Mouse (Mus musculus): ENCODE measurements around the gene Mt1. TPM values are rescaled to one million over a fixed set of nuclear protein-coding genes. Genes with fewer than 3 reads are reported as not detected.

The Mt1 gene
- polyA plus RNA-seq, 1 experiment from 2014 or later = 662 TPM

DNA sequence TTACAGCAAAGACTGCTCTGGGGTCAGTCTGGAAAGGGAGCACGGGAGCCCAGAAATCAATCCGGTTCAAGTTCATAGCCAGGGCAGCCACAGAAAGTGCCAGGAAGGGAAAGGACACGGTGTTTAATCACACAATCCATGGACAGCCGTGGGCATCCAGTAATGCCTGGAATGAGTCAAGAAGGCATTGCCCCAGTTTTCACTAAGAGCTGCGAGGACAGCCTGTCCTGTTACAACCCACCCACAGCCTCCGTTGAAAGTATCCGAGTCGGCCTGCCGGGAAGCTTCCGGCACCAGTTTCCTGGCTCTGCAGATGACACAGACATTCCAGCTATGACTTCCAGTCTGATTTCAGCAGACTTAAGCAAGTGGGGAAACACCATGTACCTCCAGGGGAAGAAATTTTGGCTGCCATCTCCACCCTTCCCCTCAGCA is 7.5 kb upstream of the Mt1 start:
- Histone ChIP-seq H3K36me3 (ENCODE audit: control insufficient read depth, insufficient read depth) (no peaks in the 10 kb centered on the region), H3K4me1 (ENCODE audit: control insufficient read depth, insufficient read depth, low read length) (peaks cover 17% of the 10 kb centered on the region), H3K27ac (ENCODE audit: low read length) (no peak overlapping the region), H3K4me3 (ENCODE audit: low read length) (peak overlapping the region; percentile 53), H3K9ac (ENCODE audit: low read length) (peak overlapping the region; percentile 62; the same call in 1 of the 2 replicates), H3K9me3 (replicated peaks; ENCODE audit: control insufficient read depth, low read length) (no peaks in the 10 kb centered on the region), H3K4me2 (ENCODE audit: low read depth, low read length) (peak overlapping the region; percentile 99), H3K27me3 (ENCODE audit: control insufficient read depth, insufficient read depth, low read length) (peaks cover 35% of the 10 kb centered on the region)
- ATAC-seq (replicated peaks; ENCODE audit: extremely low read depth, insufficient read depth, low FRiP score) = no peak
- 30% methylated on average over 10 of the region's 10 CpGs for WGBS

DNA sequence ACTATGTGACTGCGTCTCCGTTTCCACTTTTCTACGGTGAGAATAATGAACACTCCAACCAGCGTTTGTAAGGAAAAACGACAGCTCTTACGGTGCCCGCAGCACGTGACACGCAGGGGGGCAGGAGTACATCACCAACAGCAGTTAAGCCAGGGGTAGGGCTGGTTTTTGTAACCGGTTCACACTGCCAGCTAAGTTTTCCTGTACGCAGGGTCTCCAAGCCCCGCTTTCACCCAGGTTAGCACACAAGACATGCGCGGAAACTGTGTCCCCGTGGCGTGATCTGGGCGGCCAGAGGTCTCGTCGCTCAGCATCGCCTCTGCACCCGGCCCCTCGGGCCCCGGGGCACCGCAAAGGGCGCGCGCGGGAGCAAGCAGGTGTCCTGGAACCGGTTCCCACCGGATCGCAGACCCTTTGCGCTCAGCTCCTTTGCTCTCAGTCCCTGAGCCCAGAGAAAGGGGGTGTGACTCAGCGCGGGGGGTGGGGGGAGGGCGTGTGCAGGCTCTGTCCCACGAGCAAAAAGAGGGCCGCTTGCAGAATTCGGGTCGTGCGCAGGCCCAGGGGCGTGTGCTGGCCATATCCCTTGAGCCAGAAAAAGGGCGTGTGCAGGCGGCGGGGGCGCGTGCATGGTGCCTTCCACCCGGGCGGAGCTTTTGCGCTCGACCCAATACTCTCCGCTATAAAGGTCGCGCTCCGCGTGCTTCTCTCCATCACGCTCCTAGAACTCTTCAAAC is 6.6 kb upstream of the Mt1 start, which contains the start of gene Mt2:
Gene Mt2, plus strand, starts transcription at position 590 of the 734 bp plus-strand sequence.
- Histone ChIP-seq H3K27me3 (ENCODE audit: control insufficient read depth, insufficient read depth, low read length) (peaks cover 41% of the 10 kb centered on the region), H3K36me3 (ENCODE audit: control insufficient read depth, insufficient read depth) (no peaks in the 10 kb centered on the region), H3K4me2 (ENCODE audit: low read depth, low read length) (peak within 1 kb of the TSS; percentile 99), H3K4me1 (ENCODE audit: control insufficient read depth, insufficient read depth, low read length) (peaks cover 15% of the 10 kb centered on the region), H3K9me3 (replicated peaks; ENCODE audit: control insufficient read depth, low read length) (no peaks in the 10 kb centered on the region), H3K4me3 (ENCODE audit: low read length) (peak within 1 kb of the TSS; percentile 53), H3K27ac (ENCODE audit: low read length) (peak within 1 kb of the TSS; percentile 68), H3K9ac (ENCODE audit: low read length) (peak within 1 kb of the TSS; percentile 62)
- WGBS = 1% methylated on average over 54 of the region's 56 CpGs
- ATAC-seq (replicated peaks; ENCODE audit: extremely low read depth, insufficient read depth, low FRiP score) = peak; percentile 84

DNA sequence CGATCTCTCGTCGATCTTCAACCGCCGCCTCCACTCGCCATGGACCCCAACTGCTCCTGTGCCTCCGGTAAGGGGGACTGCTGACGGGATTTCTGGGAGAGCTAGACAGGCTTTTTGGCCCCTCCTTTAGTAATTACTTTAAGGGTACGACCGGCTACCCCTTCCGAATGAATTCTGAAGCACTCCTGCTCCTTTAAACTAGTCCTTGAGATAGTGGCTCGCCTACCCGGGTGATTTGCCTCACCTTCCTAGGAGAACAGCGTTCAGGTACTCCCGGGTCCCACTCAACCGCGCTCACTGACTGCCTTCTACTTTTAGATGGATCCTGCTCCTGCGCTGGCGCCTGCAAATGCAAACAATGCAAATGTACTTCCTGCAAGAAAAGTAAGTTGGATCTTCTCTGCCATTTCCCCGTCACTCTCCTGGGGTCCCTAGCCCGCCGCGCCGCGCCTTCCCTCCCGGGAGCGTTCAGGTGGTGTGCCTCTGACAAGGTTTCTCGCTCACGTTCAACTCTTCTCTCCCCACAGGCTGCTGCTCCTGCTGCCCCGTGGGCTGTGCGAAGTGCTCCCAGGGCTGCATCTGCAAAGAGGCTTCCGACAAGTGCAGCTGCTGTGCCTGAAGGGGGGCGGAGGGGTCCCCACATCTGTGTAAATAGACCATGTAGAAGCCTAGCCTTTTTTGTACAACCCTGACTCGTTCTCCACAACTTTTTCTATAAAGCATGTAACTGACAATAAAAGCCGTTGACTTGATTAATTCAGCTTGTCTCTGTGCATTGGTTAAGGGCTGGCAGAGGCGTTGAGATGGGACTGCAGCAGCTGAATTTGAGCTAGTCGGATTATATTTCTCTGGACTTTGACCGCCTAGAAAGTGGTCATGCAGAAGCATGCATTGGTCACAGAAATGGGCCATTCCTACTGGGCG is 5.8 kb upstream of the Mt1 start:
- WGBS = 4% methylated on average over 39 of the region's 39 CpGs
- Histone ChIP-seq H3K4me3 (ENCODE audit: low read length) (peak overlapping the region; percentile 53), H3K4me1 (ENCODE audit: control insufficient read depth, insufficient read depth, low read length) (peaks cover 15% of the 10 kb centered on the region), H3K27me3 (ENCODE audit: control insufficient read depth, insufficient read depth, low read length) (peaks cover 41% of the 10 kb centered on the region), H3K27ac (ENCODE audit: low read length) (peak overlapping the region; percentile 68), H3K4me2 (ENCODE audit: low read depth, low read length) (peak overlapping the region; percentile 99), H3K36me3 (ENCODE audit: control insufficient read depth, insufficient read depth) (no peaks in the 10 kb centered on the region), H3K9ac (ENCODE audit: low read length) (peak overlapping the region; percentile 62), H3K9me3 (replicated peaks; ENCODE audit: control insufficient read depth, low read length) (no peaks in the 10 kb centered on the region)
- no peak for ATAC-seq (replicated peaks; ENCODE audit: extremely low read depth, insufficient read depth, low FRiP score)

DNA sequence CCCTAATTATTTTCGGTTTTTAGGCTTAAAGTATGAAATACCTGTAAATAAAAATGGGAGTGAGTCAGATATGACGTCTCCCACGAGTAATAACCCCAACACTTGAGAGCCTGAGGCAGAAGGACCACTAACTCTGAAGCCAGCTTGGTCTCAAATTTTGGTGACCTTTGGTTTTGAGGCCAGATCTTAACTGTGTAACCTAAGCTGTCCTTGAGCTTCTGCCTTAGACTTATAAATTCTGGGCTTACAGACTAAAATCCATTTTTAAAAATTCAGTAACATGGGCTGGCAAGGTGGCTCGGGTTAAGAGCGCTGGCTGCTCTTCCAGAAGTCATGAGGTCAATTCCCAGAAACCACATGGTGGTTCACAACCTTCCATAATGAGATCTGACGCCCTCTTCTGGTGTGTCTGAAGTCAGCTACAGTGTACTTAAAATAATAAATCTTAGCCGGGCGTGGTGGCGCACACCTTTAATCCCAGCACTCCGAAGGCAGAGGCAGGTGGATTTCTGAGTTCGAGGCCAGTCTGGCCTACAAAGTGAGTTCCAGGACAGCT is 5.0 kb upstream of the Mt1 start:
- no peak overlapping the region for H3K9ac ChIP-seq (ENCODE audit: low read length)
- no peak overlapping the region; the same call in 1 of the 2 replicates for H3K4me3 ChIP-seq (ENCODE audit: low read length)
- no peak for ATAC-seq (replicated peaks; ENCODE audit: extremely low read depth, insufficient read depth, low FRiP score)
- no peaks in the 10 kb centered on the region for H3K9me3 ChIP-seq (replicated peaks; ENCODE audit: control insufficient read depth, low read length)
- no peak overlapping the region for H3K27ac ChIP-seq (ENCODE audit: low read length)
- H3K27me3 ChIP-seq (ENCODE audit: control insufficient read depth, insufficient read depth, low read length) = peaks cover 41% of the 10 kb centered on the region
- 59% methylated on average over 11 of the region's 11 CpGs for WGBS
- H3K4me1 ChIP-seq (ENCODE audit: control insufficient read depth, insufficient read depth, low read length) = peaks cover 18% of the 10 kb centered on the region
- H3K4me2 ChIP-seq (ENCODE audit: low read depth, low read length) = peak overlapping the region; percentile 99
- H3K36me3 ChIP-seq (ENCODE audit: control insufficient read depth, insufficient read depth) = no peaks in the 10 kb centered on the region

DNA sequence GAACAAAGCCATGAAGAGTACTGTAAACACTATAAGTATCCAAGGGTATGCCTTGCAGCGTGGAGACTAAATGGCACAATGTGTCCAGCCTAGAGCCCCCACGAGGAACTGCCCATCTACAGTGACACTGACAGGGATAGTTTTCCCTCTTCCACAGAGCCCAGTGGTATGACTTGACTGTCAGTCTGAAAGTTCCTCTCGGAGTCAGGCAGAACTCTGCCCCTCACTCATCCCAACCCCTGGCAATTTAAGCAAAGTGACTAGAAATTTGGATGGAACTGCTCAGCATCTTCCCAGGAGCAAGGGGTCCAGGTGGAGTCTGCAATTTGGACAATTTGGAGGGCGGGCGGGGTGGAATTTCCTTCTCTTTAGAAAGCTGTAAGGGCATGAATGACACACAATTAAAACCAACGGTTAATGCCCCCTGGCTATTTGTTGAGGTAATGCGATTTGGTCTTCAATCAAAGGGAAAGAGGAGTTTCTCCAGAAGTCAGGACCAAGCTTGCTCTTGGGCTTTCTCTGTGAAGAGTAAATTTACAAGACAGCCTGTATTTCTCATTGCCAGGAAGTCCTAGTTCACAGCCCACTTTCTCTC is 4.2 kb upstream of the Mt1 start:
- 43% methylated on average over 7 of the region's 7 CpGs for WGBS
- no peak overlapping the region for H3K4me3 ChIP-seq (ENCODE audit: low read length)

DNA sequence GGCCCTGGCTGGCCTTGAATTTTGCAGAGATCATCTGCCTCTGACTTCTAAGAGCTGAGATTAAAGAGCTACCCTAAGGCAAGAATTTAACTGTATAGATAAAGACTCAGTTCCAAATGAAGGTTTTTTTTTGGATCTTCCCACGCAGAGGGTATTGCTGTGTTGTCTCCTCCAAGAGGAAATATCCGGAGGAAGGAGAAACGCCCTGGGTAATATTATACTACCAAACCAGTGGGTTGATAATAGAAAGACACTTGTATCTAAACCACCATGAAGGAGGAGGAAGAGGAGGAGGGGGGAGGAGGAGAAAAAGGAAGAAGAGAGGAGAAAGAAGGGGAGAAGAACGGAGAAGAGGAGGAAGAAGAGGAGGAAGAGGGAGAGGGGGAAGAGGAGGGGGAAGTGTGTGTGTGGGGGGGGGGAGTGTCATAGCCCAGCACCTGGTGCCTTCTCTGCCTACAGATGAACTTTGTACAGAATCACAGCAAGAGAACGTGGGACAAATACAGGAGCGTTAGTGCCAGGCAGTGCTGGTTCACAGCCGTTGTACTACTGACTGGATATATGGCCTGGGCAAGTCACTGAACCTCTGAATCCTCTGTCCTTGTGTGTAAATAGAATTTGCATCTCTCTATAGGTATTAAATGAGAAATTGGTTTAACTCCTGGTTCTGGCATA is 1.0 kb upstream of the Mt1 start:
- no peaks in the 10 kb centered on the region for H3K36me3 ChIP-seq (ENCODE audit: control insufficient read depth, insufficient read depth)
- 71% methylated on average over 7 of the region's 7 CpGs for WGBS
- peak overlapping the region; percentile 95; the same call in 1 of the 2 replicates for H3K27ac ChIP-seq (ENCODE audit: low read length)
- no peak for ATAC-seq (replicated peaks; ENCODE audit: extremely low read depth, insufficient read depth, low FRiP score)
- H3K4me1 ChIP-seq (ENCODE audit: control insufficient read depth, insufficient read depth, low read length) = peaks cover 17% of the 10 kb centered on the region
- H3K4me2 ChIP-seq (ENCODE audit: low read depth, low read length) = no peak overlapping the region; the same call in 1 of the 2 replicates
- H3K4me3 ChIP-seq (ENCODE audit: low read length) = no peak overlapping the region
- H3K9me3 ChIP-seq (replicated peaks; ENCODE audit: control insufficient read depth, low read length) = no peaks in the 10 kb centered on the region
- H3K27me3 ChIP-seq (ENCODE audit: control insufficient read depth, insufficient read depth, low read length) = peaks cover 23% of the 10 kb centered on the region
- H3K9ac ChIP-seq (ENCODE audit: low read length) = no peak overlapping the region

More for the DNA sequence above, 4.2 kb upstream of the Mt1 start:
- H3K9me3 ChIP-seq (replicated peaks; ENCODE audit: control insufficient read depth, low read length) = no peaks in the 10 kb centered on the region
- no peak overlapping the region for H3K27ac ChIP-seq (ENCODE audit: low read length)
- no peaks in the 10 kb centered on the region for H3K36me3 ChIP-seq (ENCODE audit: control insufficient read depth, insufficient read depth)
- no peak overlapping the region for H3K4me2 ChIP-seq (ENCODE audit: low read depth, low read length)
- H3K9ac ChIP-seq (ENCODE audit: low read length) = no peak overlapping the region
- H3K4me1 ChIP-seq (ENCODE audit: control insufficient read depth, insufficient read depth, low read length) = peaks cover 20% of the 10 kb centered on the region
- ATAC-seq (replicated peaks; ENCODE audit: extremely low read depth, insufficient read depth, low FRiP score) = no peak
- peaks cover 41% of the 10 kb centered on the region for H3K27me3 ChIP-seq (ENCODE audit: control insufficient read depth, insufficient read depth, low read length)

DNA sequence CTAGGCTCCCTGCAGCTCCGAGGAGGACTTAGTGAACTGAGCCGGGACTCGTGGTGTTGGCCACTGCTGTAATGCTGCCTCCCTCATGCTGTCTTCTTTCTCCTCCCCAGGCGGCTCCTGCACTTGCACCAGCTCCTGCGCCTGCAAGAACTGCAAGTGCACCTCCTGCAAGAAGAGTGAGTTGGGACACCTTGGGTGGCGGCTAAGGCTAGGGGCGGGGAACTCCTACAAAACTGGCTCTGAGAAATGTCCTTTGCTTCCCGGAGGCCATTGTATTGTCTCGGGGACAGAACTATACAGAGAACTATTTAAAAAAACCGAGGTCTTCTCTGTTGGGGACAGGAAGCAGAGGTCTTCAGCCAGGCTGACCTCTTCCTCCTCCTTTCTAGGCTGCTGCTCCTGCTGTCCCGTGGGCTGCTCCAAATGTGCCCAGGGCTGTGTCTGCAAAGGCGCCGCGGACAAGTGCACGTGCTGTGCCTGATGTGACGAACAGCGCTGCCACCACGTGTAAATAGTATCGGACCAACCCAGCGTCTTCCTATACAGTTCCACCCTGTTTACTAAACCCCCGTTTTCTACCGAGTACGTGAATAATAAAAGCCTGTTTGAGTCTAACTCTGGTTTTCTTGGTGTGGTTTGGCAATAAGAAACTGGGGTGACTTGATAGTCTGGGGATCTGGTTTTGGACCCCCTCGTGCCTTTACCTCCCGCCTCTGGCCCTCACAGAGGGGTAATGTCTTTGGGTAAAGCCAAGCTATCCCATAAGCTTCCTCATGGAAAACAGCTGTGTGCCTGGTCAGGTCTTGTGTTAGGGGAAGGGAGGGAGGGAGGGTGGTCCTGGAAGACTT is 1.1 kb downstream of the Mt1 start:
- ATAC-seq (replicated peaks; ENCODE audit: extremely low read depth, insufficient read depth, low FRiP score) = no peak
- H3K4me2 ChIP-seq (ENCODE audit: low read depth, low read length) = peak overlapping the region; percentile 80
- peaks cover 22% of the 10 kb centered on the region for H3K27me3 ChIP-seq (ENCODE audit: control insufficient read depth, insufficient read depth, low read length)
- peak overlapping the region; percentile 89 for H3K9ac ChIP-seq (ENCODE audit: low read length)
- peak overlapping the region; percentile 95 for H3K27ac ChIP-seq (ENCODE audit: low read length)
- no peaks in the 10 kb centered on the region for H3K9me3 ChIP-seq (replicated peaks; ENCODE audit: control insufficient read depth, low read length)
- peak overlapping the region; percentile 72 for H3K4me3 ChIP-seq (ENCODE audit: low read length)
- no peaks in the 10 kb centered on the region for H3K36me3 ChIP-seq (ENCODE audit: control insufficient read depth, insufficient read depth)
- 8% methylated on average over 25 of the region's 25 CpGs for WGBS
- peaks cover 24% of the 10 kb centered on the region for H3K4me1 ChIP-seq (ENCODE audit: control insufficient read depth, insufficient read depth, low read length)

DNA sequence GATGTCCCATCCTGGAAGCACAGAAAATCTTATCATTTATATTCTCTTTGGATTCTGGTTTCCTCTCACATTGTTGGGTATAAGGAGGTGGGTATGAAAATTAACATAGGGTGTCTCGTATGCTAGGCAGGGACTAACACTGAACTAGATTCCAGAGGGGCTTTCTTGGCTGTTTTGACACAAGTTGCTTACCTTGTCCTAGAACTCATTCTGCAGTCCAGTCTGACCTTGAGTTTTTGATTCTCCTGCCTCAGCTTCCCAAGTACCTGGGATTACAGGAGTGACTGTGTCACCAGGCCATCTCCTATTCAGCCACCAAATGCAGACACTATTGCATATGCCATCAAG is 1.7 kb downstream of the Mt1 start:
- Histone ChIP-seq H3K36me3 (ENCODE audit: control insufficient read depth, insufficient read depth) (no peaks in the 10 kb centered on the region), H3K4me1 (ENCODE audit: control insufficient read depth, insufficient read depth, low read length) (peaks cover 24% of the 10 kb centered on the region), H3K27me3 (ENCODE audit: control insufficient read depth, insufficient read depth, low read length) (peaks cover 19% of the 10 kb centered on the region), H3K4me2 (ENCODE audit: low read depth, low read length) (peak overlapping the region; percentile 80), H3K4me3 (ENCODE audit: low read length) (peak overlapping the region; percentile 72), H3K9me3 (replicated peaks; ENCODE audit: control insufficient read depth, low read length) (no peaks in the 10 kb centered on the region), H3K9ac (ENCODE audit: low read length) (peak overlapping the region; percentile 89), H3K27ac (ENCODE audit: low read length) (peak overlapping the region; percentile 95)
- WGBS = 88% methylated on average over 1 of the region's 1 CpGs
- ATAC-seq (replicated peaks; ENCODE audit: extremely low read depth, insufficient read depth, low FRiP score) = no peak
